Mouse (Mus musculus): Measurements from ENCODE around the gene Cdpf1.

Cdpf1 gene

GRCm38 (mm10) chr15:85811535-85812277 is at the start of gene Cdpf1:
Gene Cdpf1 (minus strand): TSS chr15:85811697.
- peak; percentile 100 for DNase-seq

- DNase-seq = peak; percentile 93
These were observed 48.1 kb upstream of the Cdpf1 start, which contains the start of gene Gtse1 for GRCm38 (mm10) chr15:85859490-85860031. Gene Gtse1 (plus strand): TSS chr15:85859745.

GRCm38 (mm10) chr15:85858980-85859489 is 47.5 kb upstream of the Cdpf1 start:
- no peak for DNase-seq

- DNase-seq = no peak
These were observed 40.3 kb upstream of the Cdpf1 start for GRCm38 (mm10) chr15:85851656-85852392.

- no peak for DNase-seq
These were observed 33.6 kb upstream of the Cdpf1 start for GRCm38 (mm10) chr15:85845071-85845470.

DNA sequence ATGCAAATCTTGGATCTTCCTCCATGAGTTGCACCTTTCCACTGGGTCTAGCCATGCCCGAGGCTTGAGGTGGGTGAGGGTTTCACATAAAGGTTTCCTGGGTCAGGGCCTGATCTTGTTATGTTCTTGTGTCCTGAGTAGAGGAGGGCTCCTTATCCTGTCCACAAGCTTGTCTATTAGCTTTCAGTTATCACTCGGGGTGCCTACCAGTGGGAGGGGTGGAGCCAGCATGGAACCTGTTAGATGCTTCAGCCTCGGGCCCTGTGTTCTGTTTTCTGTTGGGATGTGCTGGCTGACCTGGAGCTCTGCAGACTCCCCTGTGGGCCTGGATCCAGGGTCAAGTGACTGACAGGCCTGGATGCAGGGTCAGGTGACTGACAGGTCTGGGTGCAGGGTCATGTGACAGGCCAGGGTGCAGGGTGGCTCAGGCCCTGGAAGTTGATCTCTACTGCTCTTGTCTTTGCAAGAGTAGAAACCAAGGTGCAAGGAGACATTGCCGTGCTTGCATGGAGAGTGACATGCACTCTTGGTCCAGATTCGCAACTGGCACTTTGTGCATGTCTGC is 30.4 kb upstream of the Cdpf1 start:
- no peak for DNase-seq

- no peak for DNase-seq
These were observed 29.5 kb upstream of the Cdpf1 start for GRCm38 (mm10) chr15:85840983-85841382.

DNA sequence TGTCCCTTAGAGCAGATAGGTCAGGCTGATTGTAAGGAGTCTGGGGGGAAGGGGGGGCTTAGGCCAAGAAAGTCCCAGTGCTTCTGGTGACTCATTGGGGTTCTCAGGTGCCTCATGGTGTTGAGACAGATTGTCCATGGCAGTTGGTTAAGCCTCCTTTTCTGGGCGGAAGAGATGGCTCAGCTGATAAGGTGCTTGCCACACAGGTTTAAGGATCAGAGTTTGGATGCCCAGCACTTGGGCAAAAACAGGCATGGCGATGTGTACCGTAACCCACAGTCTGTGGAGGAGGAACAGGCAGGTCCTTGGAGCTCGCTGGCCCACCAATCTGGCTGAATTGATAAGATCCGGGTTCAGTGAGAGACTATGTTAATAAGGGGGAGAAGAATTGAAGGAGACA is 25.4 kb upstream of the Cdpf1 start:
- no peak for DNase-seq

GRCm38 (mm10) chr15:85835335-85835734 is 23.8 kb upstream of the Cdpf1 start:
- no peak for DNase-seq

GRCm38 (mm10) chr15:85832599-85832998 is 21.1 kb upstream of the Cdpf1 start:
- no peak for DNase-seq

- DNase-seq = peak; percentile 82
These were observed 20.6 kb upstream of the Cdpf1 start, which contains the start of gene Ttc38 for GRCm38 (mm10) chr15:85831954-85832590. Gene Ttc38 (plus strand): TSS chr15:85832306.

GRCm38 (mm10) chr15:85829470-85829869 is 18.0 kb upstream of the Cdpf1 start:
- DNase-seq = no peak

GRCm38 (mm10) chr15:85828071-85828470 is 16.6 kb upstream of the Cdpf1 start:
- no peak for DNase-seq

- no peak for DNase-seq
These were observed 15.2 kb upstream of the Cdpf1 start for GRCm38 (mm10) chr15:85826676-85827075.

DNA sequence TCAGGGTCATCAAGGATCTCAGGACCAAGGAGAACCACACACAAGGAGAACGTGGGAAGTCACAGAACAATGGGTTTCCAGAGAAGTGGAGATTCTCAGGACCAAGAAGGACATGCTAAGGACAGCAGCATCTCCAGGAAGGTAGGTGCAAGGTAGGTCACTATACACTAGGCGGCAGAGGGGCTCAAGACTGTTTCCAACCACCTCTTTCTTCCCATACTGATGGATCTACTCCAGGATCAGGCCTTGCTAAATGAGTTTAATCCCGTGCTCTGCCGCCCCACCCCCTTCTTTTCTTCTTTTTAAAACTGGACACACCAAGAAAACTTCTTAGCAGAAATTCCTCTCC is 10.5 kb upstream of the Cdpf1 start:
- no peak for DNase-seq

DNA sequence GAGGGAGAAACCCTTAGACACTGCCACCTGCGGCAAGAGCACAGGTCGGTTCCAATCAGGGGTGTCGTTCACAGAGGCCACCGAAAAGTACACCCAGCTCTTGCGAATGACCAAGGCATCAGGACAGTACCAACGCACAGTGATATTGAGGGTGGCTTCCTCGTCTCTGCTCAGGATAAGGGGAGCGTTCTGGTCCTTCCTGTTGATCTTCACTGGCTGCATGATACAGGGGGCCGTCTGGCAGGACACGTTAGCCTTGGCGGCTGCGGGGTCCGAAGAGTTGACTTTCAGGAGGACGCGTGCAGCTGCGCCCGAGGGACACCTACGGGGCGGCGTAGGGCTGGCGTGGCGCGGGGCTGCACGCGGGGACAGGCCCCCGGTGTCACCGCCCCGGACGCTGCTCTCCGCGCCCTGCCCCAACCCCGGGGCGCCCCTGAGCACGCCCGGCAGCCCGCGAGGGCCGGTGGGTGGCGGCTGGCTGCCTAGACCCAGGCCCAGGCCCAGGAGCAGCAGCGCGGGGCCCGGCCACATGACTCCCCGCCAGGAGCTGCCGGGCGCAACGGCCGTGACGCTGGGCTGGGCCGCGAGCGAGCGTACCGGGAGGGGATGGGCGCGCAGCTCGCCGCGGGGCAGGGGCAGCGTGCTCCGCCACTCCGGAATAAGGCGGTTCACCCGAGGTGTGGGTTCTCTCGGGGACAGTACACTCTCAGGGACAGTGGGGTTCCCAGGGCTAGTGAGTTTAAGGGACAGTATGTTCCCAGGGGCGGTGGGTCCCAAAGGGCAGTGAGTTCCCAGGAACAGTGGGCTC is 9.9 kb upstream of the Cdpf1 start, which contains the start of gene Pkdrej:
Pkdrej (minus strand) TSS at position 532 of the 808 bp plus-strand sequence.
- peak; percentile 57 for DNase-seq

DNA sequence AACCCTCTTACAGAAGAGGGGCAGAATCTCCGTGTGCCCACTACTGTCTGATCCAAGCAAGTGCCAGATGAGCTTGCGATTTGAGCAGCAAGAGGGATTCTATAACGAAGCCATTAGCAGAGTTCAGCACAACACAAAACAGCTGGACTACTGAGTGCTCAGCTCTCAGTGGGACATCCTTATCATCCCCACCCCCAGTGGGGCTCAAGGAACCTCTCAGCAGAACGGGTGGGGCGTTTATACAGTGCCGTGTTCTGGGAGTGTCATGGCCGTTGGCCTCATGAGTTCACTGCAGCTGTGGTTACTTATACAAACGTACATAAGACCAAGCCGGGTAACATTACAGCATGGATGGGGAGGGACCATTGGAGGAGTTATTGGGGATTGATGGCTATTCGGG is 1.9 kb upstream of the Cdpf1 start:
- DNase-seq = no peak

DNA sequence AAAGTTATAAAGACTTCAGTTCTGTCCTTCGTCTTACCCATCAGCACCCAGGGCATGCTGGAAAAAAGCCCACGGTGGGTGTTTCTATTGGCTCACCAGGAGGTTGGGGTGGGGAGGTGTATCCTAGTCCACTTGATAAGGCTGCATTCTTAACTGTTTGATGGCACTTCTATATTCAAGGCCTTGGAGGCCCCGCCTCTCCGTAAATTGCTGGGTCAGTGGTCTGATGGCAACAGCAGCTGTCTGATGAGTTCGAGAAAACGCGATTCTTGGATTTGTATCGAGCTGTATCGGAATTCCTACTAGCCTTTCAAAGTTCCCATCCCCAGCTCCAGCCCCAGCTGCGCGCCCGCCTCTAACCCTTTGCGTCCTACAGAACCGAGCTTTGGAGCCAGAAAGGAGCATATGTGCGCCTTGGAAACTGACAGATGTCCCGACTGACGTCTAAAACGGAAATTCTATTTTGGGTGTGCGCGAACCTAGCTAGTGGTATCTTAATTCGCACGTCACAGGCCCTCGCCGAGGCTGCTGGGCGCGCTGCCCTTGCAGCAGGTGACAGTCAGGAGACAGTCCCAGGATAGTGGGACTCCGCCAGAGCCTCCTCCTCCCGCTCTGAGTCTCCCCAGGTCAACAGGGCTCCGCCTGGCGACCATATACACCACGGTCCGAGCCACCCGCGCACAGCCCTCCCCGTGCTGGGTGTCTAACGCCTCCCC is 533 bp downstream of the Cdpf1 start:
- peak; percentile 87 for DNase-seq

- no peak for DNase-seq
These were observed 1.1 kb downstream of the Cdpf1 start for GRCm38 (mm10) chr15:85810462-85810805.

GRCm38 (mm10) chr15:85809091-85809490 is 2.4 kb downstream of the Cdpf1 start:
- DNase-seq = peak; percentile 34

DNA sequence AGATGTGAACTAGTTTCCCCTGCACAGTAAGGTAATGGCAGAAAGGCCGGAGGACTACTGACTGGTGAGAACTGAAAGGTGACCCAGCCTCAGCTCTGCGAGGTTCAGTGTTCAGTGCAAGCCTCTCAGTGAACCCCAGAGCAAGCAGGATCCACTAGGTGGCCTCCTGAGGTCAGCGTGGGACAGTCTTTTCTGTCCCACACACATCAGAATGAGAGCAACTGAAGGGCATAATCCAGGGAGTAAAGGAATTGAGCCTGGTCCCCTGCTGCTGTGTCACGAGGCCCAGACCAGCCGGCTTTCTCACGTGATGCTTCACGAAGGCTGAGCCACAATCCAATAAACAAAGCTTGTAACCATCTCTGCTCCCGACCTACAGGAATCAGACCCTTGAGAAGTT is 3.1 kb downstream of the Cdpf1 start:
- DNase-seq = no peak
